Mouse (Mus musculus) frontal cortex, postnatal 25 days (tissue): ENCODE data around the gene Sec14l1.
"Not testable (repeated sequence)": the region's sequence is repeated elsewhere in the genome, so short reads cannot be mapped to it uniquely, and the experiment has no call there.

Experiments used
- DNase-seq, 2 experiments: peaks; one replicate each; pipeline ENCODE4 v3.0.0; 2022; ENCODE audit warnings: low spot score in 2 of 2

The Sec14l1 gene

DNA sequence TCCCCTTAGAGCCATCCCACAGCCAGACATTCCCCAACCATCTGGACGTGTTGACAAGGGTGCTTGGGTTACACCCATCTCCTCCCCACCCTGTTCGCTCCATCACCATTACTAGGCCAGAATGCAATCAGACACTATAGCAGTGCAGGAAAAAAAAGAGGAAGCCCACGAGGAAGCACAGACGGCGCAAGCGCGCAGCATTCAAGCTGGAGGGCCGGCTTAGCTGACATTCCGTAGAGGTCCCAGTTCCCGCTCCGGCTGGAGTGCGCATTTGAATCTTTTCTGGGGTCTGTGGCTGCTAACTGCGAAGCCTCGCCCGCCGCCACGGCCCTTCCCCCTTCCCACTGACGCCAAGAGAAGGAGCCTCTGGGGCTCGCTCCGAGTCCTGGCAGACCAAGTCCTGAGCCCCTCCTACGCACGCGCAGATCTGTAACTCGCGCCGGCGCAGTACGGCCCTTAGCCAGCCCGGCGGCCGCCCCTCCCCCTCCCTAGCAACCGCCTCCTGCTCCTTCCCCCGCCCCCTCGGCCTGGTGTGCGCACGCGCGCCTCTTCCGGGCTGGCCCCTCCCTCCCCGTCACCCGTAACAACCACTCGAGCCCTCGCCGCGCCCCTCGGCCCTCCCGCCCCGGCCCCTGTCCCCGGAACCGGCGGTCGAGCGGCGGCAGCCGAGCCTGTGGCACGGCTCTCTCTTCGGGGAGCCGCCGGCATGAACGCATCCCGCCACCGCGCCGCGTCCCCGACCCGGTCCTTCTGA, at the start of gene Sec14l1:
Gene Sec14l1 (plus strand): TSS at position 577 of the 754 bp plus-strand sequence.
- DNase-seq: peak; percentile 99 to 100

DNA sequence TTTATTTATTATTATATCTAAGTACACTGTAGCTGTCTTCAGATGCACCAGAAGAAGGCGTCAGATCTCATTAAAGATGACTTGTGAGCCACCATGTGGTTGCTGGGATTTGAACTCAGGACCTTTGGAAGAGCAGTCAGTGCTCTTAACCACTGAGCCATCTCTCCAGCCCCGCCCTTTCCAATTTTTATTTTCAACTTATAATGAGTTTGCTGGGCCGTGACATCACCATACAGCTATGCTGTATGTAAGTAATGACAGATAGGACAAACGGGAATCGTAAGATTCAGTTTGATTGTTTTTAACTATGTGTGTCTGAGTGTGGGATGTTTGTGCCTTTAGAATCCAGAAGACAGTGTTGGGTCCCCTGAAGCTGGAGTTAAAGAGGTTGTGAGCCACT, 49.4 kb upstream of the Sec14l1 start:
- not testable (repeated sequence) for DNase-seq

DNA sequence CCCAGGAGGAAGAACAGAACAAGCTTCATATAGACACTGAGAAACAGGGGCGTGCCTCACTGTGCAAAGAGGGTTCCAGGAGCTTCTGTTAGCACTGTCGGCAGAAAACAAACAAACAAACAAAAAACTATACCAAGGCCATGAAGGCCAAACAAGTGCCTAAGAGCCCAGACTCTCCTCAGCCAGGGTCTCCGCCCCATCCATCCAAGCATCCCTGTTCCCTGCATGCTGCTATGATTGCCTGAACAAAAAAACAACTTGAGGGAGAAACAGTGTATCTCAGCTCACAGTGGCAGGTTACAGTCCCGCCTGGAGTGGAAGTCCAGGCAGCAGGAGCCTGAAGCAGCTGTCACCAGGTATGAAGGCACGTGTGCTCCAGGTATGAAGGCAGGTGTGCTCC, 48.2 kb upstream of the Sec14l1 start:
- DNase-seq: no peak

DNA sequence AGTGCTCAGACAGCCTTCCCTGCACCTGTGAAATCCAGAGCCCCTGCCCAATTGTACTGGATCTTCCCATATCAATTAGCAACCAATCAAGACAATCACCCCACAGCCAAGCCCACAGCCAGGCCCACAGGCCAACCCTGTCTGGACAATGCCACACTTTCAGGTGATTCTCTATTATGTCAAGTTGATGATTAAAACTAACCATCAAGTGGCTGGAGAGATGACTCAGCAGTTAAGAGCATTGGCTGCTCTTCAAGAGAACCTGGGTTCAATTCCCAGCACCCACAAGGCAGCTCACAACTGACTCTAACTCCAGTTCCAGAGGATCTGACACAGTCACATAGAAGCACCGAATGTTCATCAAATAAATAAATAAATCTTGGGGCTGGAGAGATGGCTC, 46.6 kb upstream of the Sec14l1 start:
- no peak for DNase-seq

DNA sequence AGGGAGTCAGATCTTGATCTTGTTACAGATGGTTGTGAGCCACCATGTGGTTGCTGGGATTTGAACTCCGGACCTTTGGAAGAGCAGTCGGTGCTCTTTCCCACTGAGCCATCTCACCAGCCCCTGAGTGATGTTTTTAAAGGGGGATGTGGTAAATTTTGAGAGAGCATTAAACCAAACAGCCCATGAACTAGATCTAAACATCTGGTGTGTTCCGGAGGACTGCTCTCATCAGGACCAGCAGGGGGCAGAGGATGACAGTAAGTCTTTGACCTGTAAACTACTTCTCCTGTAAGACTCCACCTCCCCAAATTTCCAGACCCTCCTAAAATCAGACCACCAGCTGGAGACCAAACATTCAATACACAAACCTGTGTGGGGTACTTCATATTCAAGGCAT, 45.9 kb upstream of the Sec14l1 start:
- DNase-seq: no peak

DNA sequence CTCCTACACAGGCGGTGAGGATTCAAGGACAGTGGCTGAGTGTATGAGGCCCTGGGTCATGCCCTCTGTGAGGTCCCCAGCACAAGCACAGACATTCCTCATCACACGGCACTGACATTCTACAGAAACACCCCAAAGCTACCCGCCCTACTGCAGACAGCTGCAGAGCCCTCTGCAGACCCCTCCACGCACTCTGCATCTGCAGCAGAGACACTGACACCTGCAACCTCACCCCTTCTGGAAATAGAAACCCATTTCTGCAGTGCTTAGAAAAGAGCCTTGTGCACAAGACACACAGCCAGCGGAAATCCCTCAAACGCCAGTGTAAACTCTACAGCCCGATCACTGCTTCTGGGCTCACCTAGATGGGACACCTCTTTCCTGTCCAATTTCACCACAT, 44.3 kb upstream of the Sec14l1 start:
- DNase-seq: no peak

DNA sequence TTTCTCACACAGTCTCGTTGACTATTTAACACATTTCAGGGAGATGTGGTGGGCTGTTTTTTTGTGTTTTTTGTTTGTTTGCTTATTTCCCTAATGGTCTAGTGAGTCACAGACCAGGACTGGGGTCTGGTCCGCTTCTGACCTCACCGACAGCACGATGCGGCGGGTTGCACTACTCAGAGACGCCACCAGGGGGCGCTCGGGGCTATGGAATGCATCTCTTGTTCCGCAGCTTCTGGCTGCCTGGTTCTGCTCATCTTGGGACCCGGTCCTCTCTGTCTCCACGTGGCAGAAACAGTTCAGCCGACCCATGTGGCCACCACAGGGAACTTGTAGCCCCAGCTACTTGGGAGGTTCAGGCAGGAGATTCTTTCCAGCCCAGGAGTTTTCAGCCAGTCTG, 42.8 kb upstream of the Sec14l1 start:
- DNase-seq: peak; percentile 73

DNA sequence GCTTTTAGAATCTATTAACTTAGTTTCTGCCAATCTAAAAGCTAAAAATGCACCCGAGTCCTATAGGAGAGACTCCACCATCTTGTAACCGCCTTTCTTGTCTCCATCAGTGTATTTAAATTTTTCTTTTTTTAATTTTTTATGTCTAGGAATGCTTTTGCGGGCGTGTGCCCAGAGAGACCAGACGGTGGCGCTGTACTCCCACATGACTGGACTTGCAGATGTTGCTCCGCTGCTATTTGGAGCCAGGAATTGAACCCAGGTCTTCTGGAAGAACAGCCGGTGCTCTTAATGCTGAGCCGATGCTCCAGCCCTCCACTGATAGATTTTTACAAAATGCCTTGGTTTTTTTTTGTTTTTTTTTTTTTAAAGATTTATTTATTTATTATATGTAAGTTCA, 41.5 kb upstream of the Sec14l1 start:
- no peak for DNase-seq

DNA sequence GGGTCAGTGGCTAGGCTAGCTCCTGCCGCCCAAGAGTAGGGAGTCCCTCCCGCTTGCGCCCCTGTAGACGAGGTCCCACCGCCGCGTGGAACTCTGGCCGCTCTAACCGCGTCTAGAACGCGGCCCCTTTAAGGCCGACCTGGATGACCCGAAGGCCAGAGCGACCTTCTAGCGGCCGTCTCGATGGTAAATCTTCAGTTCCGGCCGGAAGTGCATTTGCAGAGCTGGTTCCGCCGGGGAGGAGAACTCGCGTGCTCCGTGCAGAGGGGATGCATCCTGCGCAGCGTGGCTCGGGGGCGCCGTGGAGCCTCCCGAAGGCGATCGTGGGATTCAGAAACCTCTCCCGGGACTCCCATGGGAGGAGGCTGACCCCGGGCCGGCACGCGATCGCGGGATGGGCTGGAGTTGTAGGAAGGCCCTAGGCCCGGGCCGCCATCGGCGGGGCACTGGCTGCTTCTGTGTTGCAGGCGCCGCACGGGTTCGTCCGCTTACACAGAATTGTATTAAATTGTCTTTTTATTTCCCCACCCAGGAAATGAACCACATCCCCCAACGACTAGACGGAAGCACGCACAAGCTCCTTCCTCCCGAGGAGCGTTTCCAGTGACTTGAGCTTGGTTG, 38.3 kb upstream of the Sec14l1 start:
- peak; percentile 64 to 68 for DNase-seq

DNA sequence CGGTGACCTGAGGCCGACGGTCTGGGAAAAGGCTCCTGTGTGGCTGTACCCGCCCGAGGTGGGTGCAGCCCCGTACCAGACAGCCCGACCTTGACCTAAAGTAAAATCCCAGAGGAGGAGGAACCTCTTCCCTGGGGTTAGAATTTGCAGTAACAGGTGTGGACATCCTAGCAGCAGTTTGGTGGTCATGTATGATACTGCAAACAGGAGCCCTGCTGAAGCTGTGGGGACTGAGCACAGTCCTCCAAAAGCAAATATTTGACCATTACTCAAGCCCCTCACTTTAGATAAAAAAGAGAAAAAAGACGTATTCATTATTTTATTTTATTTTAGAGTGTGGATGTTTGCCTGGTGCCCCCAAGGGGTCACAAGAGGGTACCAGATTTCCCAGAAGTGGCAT, 37.7 kb upstream of the Sec14l1 start:
- no peak for DNase-seq

DNA sequence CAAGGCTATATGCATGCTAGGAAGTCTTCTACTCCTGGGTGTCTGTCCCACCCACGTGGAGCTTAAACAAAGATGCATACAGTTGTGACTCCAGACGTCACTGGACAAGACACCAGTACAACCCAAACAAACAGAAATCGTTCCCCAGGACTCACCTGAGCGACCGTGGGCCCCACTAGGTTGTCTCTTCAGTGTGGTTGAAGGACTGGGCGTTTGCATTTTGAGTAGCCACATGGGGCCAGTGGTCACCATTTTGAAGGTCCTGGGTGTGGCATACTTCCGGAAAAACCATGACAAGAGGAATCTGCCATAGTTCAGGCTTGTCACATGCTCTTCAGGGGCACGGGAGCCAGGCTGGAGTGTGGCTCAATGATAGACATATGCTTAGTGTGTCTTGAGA, 37.1 kb upstream of the Sec14l1 start:
- DNase-seq: no peak

DNA sequence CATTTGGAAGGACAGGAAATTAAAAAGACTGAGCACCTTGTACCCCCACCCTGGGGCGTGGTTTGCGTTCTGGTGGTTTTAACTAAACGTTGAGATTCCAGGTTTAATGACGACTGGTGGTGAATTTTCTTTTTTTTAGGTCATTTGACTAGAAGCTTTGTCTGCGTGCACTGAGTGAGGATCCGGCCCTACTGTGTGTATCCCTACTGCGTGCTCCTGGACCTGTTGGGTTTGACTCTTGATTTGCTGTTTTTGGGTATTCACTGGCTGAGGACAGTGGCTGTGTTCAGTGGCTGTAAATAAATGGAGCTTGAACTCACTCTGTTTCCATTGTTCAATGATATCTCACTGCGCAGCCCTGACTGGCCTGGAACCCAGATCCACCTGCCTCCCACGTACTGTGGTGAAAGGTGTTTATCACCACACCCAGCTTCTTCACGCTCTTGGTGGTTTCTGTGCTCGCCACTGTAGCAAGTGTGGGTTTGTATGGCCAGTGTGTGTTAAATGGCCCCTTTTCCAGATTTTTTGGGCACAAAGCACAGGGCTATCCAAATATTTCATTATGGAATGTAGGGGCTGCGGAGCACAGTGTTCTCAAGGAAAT, 36.2 kb upstream of the Sec14l1 start:
- no peak for DNase-seq

DNA sequence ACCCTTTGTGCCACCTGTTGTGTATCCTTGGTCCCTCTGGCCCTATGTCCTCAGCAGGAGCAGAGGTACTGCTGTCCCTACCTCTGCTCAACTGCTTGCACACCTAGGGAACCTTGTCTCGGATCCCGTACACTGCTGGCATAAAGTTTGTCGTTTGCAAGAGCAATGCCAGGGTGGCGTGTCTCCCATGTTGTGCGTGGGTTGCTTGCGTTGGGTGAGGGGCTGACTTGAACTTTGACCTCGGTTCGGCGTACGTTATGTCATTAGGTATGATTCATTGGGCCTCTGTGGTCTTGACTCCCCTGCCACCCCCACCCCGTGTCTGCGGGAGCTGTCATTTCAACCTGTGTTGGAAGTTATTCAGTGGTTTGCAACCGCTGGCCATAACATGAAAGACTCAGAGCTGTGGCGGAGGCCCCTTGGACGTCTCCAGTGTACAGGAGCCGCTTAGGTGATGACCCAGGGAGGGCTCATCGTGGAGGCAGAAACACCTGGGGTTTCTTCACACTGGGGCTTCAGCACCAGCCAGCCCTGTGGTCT, 35.2 kb upstream of the Sec14l1 start:
- DNase-seq: no peak

DNA sequence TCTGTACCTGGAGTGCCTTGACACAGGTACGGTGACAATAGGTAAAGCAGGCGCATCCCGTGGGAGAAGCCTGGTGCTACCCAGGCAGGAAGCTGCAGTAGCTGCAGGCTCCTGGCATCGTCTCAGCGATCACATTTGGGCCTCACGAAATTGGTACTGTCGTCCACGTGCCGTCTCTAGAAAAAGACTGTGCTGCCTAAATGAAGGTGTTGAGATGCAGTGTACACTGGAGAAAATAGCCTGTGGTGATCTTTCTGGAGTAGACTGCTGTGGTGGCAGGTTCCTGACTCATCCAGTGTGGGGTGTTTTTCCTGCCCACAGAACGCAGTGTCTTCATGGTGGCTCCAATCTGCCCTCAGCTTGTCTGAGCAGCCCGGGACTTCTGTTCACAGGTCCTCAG, 34.8 kb upstream of the Sec14l1 start:
- no peak for DNase-seq

DNA sequence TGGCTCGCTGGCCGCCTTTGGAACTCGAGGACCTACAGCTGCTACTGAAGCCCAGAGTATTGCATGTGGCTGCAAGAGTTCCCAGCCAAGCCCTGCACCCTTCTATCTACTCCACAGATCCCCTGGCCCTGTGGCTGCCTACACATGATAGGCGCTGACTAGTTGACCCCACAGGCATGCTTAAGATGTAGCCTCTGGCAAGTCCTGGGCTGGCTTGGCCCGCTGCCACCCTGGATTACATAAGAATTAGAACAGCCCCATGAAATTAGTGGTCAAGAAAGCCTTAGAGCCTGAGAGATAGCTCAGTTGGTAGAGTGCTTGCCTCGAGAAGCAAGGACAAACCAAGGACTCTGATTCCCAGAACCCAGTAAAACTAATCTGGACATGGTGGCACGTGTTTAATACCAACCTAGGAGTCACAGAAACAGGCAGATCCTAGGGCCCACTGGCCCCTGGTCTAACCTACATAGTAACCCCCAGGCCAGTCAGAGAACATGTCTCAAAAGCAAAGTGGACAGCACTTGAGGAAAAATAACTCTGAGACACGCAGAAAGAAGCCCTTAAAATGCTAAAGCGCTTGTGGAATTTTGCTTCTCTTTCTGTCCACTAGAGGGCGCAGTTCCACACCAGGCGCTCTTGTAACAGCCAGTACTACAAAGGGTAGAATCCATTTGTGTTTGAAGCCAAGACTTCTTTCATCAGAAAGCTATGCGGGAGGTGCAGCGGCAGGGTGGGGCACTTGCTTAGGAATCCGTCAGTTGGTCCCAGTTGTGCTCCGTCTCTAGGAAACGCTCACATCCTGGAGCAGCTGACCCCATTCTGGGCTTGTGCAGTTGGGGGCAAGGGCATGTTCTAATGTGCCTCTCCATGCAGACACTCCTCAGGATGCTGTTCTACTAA, 33.6 kb upstream of the Sec14l1 start:
- DNase-seq: peak; percentile 61 to 73

DNA sequence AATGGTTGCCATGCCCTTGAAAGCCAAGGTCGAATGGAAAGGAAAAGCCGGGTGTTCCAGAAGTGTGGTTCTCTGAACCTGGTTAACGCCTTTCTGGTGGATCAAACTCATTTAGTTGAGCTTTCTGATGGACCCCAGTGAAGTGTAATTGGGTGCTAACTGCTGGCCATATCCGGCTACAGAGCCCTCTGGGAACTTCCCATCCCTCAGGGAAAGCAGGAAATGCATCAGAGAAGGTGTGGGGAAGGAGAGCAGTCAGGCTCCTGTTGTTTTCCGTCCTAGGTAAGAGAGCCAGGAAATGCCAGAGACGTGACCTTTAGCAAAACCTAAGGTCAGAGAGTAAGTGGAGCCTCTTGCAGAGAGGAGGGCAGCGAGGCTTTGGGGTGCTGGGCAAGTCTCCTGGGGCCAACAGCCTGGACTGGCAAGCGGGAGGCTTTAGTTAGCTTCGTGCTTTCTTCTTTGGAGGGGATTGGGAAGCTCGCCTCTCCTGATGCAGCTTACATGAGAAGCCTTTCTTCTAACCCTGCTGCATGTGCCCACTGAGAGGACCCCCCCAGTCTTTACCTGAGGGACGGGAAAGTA, 32.5 kb upstream of the Sec14l1 start:
- no peak for DNase-seq

DNA sequence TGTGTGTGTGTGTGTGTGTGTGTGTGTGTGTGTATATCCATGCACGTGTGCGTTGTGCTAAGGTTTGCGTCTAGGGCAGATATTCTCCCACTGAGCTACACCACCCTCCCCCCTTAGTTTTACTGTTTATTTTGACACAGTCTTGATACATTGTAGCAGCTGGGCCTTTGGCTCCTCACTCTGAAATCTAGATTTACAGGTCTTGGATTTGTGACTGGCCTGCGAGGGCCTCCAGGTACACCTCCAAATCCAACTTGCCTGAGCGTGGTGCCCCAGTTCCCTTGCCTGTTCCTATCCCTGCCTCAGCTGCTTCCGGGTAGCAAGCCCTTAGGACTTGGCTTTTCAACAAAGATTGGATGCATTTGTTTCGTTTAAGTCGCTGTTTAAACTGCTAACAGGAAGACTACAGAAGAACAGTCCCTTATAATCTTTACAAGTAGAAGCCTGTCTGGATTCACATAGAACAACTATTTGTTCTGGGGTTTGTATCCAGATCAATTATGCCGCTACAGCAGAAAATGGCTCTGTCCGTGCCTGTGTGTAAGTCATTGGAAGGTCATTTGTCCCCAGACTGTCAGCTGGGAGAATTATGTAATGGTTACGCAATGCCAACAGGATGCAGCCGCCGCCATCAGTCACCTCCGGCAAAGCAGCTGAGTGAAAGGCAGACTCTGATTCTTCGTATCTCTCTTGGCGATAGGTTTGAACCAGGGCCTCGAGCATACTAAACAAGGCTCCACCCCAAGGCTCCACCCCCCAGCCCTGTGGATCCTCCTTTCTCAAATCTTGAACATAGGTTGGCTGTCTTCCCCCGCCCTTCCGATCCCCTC, 31.7 kb upstream of the Sec14l1 start:
- no peak for DNase-seq

DNA sequence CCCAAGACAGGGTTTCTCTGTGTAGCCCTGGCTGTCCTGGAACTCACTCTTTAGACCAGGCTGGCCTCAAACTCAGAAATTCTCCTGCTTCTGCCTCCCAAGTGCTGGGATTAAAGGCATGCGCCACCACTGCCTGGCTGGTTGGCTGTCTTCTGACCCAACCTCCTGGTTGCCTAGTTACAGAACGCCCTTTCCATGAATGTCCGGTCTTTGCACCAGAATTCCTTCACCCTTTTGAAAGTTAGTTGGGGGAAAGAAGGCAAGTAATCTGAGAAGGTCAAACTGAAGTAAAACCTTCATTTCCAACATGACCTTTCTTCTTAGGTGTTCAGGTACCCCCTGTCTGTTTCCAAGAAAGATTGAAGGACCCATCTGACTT, 31.1 kb upstream of the Sec14l1 start:
- not testable (repeated sequence) for DNase-seq

DNA sequence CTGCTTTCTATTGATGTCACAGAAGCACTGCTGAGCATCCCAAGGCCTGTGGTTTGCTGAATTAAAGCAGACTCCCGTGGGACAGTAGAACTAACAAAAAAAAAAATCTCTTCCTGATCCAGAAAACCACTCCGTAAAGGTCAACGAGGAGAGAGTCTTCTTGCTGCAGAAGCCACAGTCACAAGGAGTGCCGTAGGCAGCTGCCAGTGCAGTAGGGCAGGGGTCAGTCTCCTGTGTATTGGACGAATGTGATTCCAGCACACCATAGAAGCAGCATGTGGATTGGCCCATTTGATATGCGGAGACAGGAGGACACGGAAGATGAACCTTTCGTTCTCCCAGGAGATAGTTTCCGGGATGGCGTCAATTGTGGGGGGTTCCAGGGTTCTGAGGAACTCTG, 28.8 kb upstream of the Sec14l1 start:
- no peak for DNase-seq

DNA sequence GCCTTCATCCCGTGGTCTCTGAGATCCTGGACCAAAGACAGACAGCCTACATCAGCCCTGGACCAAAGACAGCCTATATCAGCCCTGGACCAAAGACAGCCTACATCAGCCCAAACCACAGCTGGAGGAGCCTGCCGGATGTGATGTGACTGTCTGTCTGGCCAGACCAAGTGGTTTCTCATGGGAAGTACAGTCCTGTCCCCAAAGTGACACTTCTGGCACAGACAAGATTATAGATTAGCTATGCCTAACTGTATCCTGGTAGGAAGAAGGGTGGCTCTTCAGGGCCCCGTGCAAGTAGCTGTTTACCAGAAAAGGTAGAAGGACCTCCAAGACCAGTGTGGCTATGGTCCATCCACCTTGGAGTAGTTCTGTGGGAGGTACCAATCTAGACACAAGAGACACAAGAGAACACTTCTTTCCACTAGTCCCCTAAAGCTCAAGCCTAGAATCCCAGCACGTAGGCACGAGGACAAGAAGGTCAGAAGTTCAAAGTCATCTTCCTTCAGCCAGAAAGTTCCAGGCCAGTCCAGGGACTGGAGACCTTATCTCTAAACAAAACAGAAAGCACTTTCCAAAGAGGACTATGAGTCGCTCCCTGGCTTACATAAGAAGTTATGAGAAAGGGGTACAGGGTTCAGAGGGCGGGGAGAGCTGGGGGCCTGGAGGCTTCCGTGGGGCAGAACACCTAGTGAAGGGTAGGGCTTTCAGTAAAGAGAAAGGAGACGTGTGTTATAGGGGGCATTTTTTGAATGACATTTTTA, 27.8 kb upstream of the Sec14l1 start:
- no peak for DNase-seq
